Mouse (Mus musculus): ENCODE data around the gene Cd151. TPM values are rescaled to one million over a fixed set of nuclear protein-coding genes. Genes with fewer than 3 reads are reported as not detected.
A peak's percentile ranks its signal among the peaks of the same experiment; 100 is the strongest.

Gene Cd151
- polyA plus RNA-seq, 1 experiment: 89.5 TPM

DNA sequence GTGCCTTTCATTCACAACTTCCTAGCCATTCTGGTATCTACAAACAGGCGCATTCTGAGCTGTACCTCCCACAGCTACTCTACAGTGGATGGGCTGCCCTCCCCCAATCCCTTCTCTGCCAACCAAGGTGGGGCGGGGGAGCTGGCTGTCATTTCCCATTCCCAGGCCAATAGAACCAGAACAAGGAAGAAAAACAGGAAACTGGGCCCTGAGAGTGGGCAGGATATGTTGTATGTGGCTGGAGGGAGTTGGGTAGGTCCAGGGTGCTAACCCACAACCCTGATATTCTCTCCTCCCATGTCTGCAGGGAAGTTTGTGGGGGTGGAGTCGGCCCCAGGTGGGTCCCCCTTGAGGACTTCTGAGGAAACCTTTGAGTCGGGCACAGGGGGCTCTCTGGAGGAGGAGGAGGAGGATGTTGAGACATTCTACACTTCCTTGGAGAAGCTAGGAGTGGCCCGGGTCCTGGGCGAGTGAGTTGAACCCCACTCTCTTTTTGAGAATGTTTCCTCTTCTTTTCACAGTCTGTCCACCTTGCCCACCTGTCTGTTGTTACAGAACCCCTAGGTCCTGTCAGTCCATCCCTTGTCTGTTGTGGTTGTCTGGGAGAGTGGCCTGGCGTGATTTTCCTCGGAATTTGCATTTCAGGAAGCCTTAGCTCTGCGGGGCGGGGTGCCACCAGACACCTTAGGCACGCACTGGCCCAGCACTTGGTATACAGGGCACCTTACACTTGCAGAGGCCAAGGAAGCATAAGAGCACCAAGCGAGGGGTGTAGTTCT is 3.2 kb upstream of the Cd151 start:
- TF ChIP-seq CTCF (IDR thresholded peaks at IDR 0.05; ENCODE audit: extremely low read depth, insufficient read depth, insufficient read length, insufficient replicate concordance): no peak
- no peak for TF ChIP-seq POLR2A (IDR thresholded peaks at IDR 0.05; ENCODE audit: low read depth, low read length)
- Histone ChIP-seq H3K4me3 (ENCODE audit: extremely low read depth, insufficient read depth, insufficient read length) (no peak overlapping the region), H3K27me3 (ENCODE audit: control insufficient read depth, insufficient read depth, low read length) (peaks cover 5% of the 10 kb centered on the region), H3K27ac (ENCODE audit: insufficient read depth, low read length) (no peak overlapping the region), H3K36me3 (ENCODE audit: control insufficient read depth, insufficient read depth, low read length) (peaks cover 8% of the 10 kb centered on the region), H3K4me1 (ENCODE audit: control insufficient read depth, insufficient read depth, insufficient read length) (peaks cover 18% of the 10 kb centered on the region)
- 41% methylated on average over 12 of the region's 12 CpGs for WGBS
- no peak for DNase-seq (ENCODE audit: low read depth in 1 of 2, low spot score in 2 of 2)

GRCm38 (mm10) chr7:141464603-141465201 is 2.5 kb upstream of the Cd151 start:
- Histone ChIP-seq H3K27me3 (ENCODE audit: control insufficient read depth, insufficient read depth, low read length) (peaks cover 5% of the 10 kb centered on the region), H3K27ac (ENCODE audit: insufficient read depth, low read length) (no peak overlapping the region), H3K36me3 (ENCODE audit: control insufficient read depth, insufficient read depth, low read length) (peaks cover 2% of the 10 kb centered on the region), H3K4me1 (ENCODE audit: control insufficient read depth, insufficient read depth, insufficient read length) (peaks cover 23% of the 10 kb centered on the region), H3K4me3 (ENCODE audit: extremely low read depth, insufficient read depth, insufficient read length) (no peak overlapping the region)
- TF ChIP-seq POLR2A (IDR thresholded peaks at IDR 0.05; ENCODE audit: low read depth, low read length): no peak
- WGBS: 13% methylated on average over 38 of the region's 38 CpGs
- DNase-seq (ENCODE audit: low read depth in 1 of 2, low spot score in 2 of 2): no peak

GRCm38 (mm10) chr7:141465388-141466044 is 1.7 kb upstream of the Cd151 start:
- TF ChIP-seq CTCF (IDR thresholded peaks at IDR 0.05; ENCODE audit: extremely low read depth, insufficient read depth, insufficient read length, insufficient replicate concordance): no peak
- TF ChIP-seq POLR2A (IDR thresholded peaks at IDR 0.05; ENCODE audit: low read depth, low read length): no peak
- no peak for DNase-seq (ENCODE audit: low read depth in 1 of 2, low spot score in 2 of 2)
- H3K27me3 ChIP-seq (ENCODE audit: control insufficient read depth, insufficient read depth, low read length): peaks cover 5% of the 10 kb centered on the region
- 51% methylated on average over 8 of the region's 10 CpGs for WGBS
- peaks cover 5% of the 10 kb centered on the region for H3K36me3 ChIP-seq (ENCODE audit: control insufficient read depth, insufficient read depth, low read length)
- peaks cover 23% of the 10 kb centered on the region for H3K4me1 ChIP-seq (ENCODE audit: control insufficient read depth, insufficient read depth, insufficient read length)
- H3K4me3 ChIP-seq (ENCODE audit: extremely low read depth, insufficient read depth, insufficient read length): no peak overlapping the region
- H3K27ac ChIP-seq (ENCODE audit: insufficient read depth, low read length): no peak overlapping the region; the same call in 1 of the 2 replicates

DNA sequence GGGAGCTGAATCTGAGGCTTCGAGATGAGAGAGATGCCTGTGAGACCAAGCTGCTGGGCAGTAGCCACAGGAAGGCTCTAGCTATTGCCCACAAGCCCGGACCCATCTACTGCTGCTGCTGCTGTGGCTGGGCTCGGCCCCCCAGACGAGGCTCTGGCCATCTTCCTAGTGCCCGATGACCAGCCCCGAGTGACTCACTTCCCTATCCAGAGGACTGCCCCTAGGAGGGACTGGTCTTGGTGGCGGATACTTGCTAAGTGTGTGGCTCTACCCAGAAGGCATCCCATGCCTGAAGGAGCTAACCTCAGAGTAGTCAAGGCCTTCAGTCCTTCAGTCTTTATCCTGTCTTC is 1.2 kb upstream of the Cd151 start:
- peaks cover 6% of the 10 kb centered on the region for H3K36me3 ChIP-seq (ENCODE audit: control insufficient read depth, insufficient read depth, low read length)
- TF ChIP-seq CTCF (IDR thresholded peaks at IDR 0.05; ENCODE audit: extremely low read depth, insufficient read depth, insufficient read length, insufficient replicate concordance) (no peak), POLR2A (IDR thresholded peaks at IDR 0.05; ENCODE audit: low read depth, low read length) (no peak)
- peaks cover 5% of the 10 kb centered on the region for H3K27me3 ChIP-seq (ENCODE audit: control insufficient read depth, insufficient read depth, low read length)
- DNase-seq (ENCODE audit: low read depth in 1 of 2, low spot score in 2 of 2): no peak
- no peak overlapping the region; the same call in 1 of the 2 replicates for H3K27ac ChIP-seq (ENCODE audit: insufficient read depth, low read length)
- peaks cover 23% of the 10 kb centered on the region for H3K4me1 ChIP-seq (ENCODE audit: control insufficient read depth, insufficient read depth, insufficient read length)
- WGBS: 81% methylated on average over 7 of the region's 7 CpGs
- H3K4me3 ChIP-seq (ENCODE audit: extremely low read depth, insufficient read depth, insufficient read length): no peak overlapping the region

GRCm38 (mm10) chr7:141466607-141467148 is 514 bp upstream of the Cd151 start:
- peaks cover 9% of the 10 kb centered on the region for H3K36me3 ChIP-seq (ENCODE audit: control insufficient read depth, insufficient read depth, low read length)
- H3K4me1 ChIP-seq (ENCODE audit: control insufficient read depth, insufficient read depth, insufficient read length): peaks cover 23% of the 10 kb centered on the region
- no peak for DNase-seq (ENCODE audit: low read depth in 1 of 2, low spot score in 2 of 2)
- H3K27me3 ChIP-seq (ENCODE audit: control insufficient read depth, insufficient read depth, low read length): peaks cover 4% of the 10 kb centered on the region
- no peak for TF ChIP-seq CTCF (IDR thresholded peaks at IDR 0.05; ENCODE audit: extremely low read depth, insufficient read depth, insufficient read length, insufficient replicate concordance)
- H3K27ac ChIP-seq (ENCODE audit: insufficient read depth, low read length): no peak overlapping the region
- WGBS: 74% methylated on average over 10 of the region's 10 CpGs
- H3K4me3 ChIP-seq (ENCODE audit: extremely low read depth, insufficient read depth, insufficient read length): no peak overlapping the region; the same call in 1 of the 2 replicates

GRCm38 (mm10) chr7:141468164-141468521 is 951 bp downstream of the Cd151 start:
- H3K27me3 ChIP-seq (ENCODE audit: control insufficient read depth, insufficient read depth, low read length): no peaks in the 10 kb centered on the region; the same call in 1 of the 2 replicates
- WGBS: 44% methylated on average over 5 of the region's 5 CpGs
- peak overlapping the region; percentile 48 for H3K27ac ChIP-seq (ENCODE audit: insufficient read depth, low read length)
- H3K36me3 ChIP-seq (ENCODE audit: control insufficient read depth, insufficient read depth, low read length): peaks cover 12% of the 10 kb centered on the region
- H3K4me1 ChIP-seq (ENCODE audit: control insufficient read depth, insufficient read depth, insufficient read length): peaks cover 20% of the 10 kb centered on the region
- no peak for DNase-seq (ENCODE audit: low read depth in 1 of 2, low spot score in 2 of 2)
- peak overlapping the region; percentile 92 for H3K4me3 ChIP-seq (ENCODE audit: extremely low read depth, insufficient read depth, insufficient read length)
- TF ChIP-seq POLR2A (IDR thresholded peaks at IDR 0.05; ENCODE audit: low read depth, low read length): no peak
- no peak for TF ChIP-seq CTCF (IDR thresholded peaks at IDR 0.05; ENCODE audit: extremely low read depth, insufficient read depth, insufficient read length, insufficient replicate concordance)

Data from spleen, adult 2 months (tissue).